Mouse (Mus musculus) R1 (cell line): ENCODE data around the gene Agap1.

ENCODE experiments used
- DNase-seq: peaks from one replicate; pipeline ENCODE4 v3.0.0-alpha.2; 2018; ENCODE audit warnings: low read depth, low spot score

Agap1 gene

DNA sequence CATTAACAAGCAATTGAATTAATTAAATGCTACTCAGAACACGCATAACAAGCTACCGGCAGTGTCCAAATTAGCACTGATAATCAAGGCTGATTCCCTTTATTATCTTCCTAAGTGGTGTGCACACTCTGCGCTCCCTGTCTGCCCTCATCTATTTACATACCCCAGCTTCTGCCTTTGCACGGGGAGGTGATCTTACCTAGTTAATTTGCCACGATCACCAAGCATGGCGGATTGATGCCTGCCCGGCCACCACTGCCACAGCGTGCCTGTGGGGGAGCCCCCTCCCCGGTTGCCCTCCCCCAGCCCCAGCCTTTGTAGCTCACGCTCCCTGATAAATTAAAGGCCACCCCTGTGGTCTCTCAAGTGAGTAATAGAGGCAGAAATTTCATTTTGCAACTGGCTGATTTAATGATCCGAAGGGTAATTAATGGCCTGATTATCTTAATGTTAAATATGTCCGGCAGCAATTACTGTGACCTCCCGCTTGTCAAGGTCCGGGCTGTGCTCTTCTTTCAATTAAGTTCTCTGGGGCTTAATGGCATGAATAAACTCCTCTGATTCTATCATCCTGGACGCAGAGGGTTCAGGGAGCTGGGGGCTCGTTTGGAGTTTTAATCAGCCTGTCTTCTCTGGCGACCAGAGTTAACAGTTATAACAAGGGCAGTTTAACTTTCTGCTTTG, 393.9 kb downstream of the Agap1 start:
- no peak for DNase-seq

DNA sequence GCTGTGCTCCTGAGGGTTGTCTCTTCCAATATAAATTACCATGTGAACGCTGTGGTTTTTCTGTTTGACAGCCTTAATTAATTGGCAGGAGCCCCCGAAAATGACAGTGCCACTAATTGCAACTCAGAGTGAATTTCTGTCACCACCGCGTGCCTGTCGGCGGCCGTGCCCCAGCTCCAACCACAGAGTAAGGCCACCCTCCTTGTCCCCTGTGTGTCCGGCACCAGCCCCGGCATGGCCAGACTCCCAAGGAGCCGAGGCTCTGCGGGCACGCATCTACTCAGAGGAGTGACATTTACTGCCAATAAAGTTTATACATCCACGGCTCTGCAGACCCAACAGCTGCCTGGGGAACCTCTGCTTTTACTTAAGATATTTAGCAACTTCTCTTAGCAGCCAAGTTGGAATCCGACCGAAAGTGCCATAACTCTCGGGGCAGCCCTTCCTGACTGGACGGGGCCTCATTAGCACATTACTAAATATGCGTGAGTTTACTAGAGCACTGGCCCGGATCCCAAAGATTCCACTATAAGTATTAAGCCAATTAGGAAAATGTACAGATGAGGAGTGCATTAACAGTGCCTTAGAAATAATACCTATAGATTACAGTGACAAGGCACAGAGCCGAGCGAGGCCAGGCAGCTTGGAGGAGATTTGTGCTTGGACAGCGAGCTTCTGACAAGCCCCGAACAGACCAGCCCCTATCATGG, 394.7 kb downstream of the Agap1 start:
- DNase-seq: no peak

DNA sequence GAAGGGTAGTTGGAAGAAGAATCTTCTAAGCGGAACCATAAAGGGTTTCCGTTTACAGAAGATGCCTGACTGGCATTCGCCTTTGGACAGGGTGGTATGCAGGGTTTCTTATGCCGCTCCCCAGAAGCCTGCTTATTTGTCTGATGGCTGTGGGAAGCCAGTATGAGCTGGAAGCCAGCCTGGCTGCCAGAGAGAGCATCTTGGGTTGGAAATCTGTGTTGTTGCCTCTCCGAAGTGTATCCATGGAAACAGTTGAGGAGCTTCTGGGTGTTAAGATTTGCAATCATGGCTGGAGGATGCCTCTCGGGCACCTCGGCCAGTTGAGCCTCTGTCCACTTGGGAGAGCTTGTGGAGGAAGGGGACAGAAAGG, 395.2 kb downstream of the Agap1 start:
- DNase-seq: no peak

DNA sequence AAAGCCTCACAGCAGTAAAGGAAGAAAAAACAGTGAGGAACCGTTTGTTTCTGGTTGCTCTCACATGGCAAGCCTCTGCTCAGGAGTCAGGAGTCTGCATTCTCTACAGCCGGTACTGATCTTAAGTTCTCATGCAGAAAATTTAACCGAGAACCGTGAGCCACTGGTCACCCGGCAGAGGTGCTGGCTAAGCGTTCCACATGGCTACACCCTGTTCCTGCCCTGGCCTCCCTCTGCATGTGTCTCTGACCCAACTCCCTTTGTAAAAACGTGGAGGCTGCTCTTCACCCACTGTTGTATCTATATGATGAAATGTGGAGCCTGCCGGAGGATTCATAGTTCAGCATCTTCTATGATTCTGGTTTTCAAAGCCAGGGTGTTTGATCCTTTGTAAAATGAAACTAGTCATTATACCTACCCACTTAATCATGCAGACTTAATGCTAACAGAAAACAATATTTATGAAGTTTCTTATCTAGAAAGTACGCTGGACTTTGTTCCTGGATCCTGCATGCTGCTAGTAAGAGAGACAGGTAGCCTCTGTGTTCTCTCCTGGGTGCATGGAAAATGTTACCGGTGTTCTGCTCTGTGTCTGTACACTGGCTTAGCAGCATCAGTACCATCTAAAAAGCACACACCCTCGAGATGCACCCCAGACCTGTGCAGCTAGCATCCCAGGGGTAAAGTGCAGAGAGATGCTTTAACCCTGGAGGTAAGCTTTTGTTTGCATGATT, 396.2 kb downstream of the Agap1 start:
- DNase-seq: no peak

DNA sequence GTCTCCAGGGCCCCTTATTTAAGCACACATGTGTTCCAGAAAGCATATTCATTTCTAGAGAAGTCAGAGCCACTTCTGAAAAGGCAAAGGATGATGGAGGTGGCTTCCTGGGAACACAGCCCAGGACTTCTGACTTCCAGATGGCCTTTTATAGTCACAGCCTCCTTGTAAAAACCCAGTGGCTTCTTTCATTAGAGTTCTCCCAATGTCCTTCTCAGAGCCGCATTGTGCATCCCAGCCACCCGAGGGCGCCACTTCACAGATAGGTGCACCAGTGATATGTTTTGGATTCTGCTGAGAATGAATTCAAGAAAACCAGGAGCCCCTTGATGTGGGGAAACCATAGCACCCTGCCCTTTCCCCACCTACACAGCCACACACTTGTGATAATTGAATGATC, 404.6 kb downstream of the Agap1 start:
- peak; percentile 71 for DNase-seq

DNA sequence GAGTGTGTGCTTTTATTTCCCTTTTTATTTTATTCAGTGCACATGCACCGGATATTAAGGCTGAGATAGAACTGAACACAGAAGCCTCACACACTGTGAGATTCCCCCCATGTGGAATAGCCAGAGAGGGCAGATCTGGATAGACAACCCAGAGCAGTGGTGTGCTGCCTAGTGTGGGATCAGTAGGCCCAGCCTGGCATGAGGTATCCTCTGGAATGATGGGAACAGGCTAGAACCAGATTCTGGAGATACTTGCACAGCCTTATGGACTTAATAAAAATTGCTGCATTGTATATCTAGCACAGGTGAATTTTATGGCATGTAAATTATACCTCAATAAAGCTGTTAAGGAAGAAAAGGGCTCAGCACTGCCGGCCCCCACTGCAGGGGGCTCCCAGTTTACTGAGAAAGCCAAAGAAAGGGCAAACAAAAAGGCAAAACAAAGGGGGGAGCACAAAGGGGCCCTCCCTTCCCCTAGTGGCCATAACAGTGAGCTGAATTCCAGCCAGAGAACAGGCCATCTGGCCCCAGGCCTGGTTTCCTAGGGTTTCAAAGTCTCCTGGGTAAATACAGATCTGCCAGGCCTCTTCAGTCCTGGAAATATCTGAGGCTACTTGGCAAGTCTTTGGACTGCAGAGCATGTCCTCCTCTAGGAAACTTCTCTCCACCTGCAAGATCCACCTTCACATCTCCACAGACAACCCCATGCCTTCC, 405.6 kb downstream of the Agap1 start:
- DNase-seq: peak; percentile 71

DNA sequence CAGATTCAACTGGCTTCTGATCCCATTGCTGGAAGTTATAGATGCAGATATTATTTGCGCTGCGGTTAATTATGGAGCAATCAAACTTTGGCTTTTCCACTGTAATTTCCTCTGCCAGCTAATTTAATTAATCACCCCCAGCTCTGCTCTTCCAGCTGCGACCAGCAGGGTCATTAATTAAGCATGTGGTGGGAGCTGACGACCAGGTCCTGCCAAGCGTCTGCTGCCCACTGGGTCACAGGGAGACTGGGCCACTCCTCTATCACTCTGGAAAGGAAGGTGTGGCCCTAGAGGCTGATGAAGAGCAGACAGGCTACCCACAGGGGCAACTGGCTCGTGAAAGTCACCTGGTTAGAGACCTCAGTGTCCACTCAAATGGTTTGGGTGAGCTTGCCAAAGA, 411.2 kb downstream of the Agap1 start:
- no peak for DNase-seq

DNA sequence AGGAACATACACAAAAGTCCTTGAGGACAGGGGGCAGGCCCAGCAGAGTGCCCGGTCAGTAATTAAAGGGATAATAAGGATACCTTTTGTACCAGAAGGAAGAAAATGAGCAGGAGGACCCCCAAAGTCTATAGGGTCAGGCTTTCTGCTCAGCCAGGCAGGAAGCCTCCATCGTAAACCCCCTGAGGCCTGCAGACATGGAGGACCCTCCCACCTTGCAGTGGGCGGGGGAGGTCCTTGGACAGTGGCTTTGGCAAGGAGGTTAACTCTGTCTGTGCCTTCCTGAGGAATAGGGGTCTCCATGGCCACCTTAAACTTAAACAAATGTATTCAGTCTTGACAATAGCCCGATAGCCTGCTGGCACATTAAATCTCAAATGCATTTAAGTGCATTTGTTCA, 413.2 kb downstream of the Agap1 start:
- no peak for DNase-seq

DNA sequence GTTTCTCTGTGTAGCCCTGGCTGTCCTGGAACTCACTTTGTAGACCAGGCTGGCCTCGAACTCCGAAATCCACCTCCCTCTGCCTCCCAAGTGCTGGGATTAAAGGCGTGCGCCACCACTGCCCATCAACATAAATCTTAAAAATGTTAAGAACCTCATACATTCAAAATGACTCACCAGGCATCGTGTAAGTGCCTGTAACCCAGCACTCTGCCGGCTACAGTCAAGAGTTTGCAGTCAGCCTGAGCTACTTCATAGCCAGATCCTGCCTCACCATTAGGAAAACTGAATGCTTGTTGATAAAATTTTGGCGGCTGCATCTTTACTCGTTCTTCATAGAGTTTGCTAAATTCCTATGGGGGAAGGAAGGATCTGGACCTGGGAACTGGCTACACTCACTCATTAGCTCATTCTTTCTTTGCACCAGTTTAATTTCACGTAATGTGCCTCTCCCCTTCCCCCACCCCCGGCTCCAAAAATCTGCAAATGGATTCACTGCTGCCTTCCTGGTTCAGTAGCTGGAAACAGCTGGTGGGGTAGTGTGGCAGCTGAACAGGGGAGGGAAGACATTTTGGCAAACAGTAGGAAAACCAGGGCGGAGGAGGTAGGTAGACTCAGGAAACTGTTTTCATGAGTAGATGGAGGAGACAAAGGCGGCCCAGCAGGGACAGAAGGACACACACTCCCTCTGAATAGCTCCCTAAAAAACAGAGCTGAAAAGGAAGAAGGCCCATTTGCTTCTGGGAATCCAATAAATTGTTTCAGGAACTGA, 415.7 kb downstream of the Agap1 start:
- peak; percentile 99 for DNase-seq

DNA sequence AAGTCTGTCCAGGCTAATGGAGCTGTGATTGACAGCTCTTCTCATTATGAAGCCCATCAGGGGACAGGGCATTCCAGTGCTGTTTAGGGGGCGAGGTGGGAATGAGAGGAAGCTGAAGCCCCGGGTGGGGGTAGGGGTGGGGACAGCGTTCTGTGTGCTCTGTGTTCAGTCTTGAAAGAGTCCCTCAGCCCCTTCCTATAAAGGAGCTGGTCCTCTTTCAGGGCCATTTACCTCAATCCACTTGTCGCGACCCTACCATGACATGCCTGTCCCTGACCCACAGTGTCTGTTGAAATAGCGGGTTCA, 416.3 kb downstream of the Agap1 start:
- no peak for DNase-seq

DNA sequence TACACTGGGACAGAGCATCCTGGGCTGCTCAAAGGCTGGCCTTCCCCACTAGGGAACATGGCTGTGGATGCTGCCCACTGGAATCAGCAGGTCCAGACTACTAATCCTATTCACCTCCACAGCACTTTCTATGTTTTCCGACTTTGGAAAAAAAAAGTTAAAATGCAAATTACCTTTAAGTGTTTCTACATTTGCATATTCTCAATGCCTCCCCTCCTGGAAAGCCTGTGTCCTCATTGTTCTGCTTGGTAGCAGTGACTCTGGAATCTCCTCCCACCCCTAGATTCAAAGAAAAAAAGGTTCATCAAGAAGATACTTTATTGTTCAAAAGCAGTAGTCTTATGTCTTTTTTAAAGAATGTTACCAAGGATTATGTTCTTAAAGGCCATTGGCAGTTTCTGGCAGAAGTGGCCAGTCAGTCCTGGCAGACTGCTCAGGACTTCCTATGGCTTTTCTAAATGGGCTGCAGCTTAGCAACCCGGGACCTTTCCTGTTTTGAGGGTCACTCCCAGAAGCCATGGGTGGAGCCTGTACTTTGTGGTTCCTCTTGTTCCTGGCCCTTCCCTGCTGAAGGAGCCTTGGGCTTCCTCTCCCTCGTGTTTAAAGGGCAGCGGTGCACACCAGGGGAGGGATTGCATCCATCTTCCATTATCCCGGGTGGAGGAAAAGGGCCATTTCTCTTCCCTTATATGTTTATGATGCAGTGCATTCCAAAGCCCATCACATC, 421.9 kb downstream of the Agap1 start:
- peak; percentile 93 for DNase-seq

DNA sequence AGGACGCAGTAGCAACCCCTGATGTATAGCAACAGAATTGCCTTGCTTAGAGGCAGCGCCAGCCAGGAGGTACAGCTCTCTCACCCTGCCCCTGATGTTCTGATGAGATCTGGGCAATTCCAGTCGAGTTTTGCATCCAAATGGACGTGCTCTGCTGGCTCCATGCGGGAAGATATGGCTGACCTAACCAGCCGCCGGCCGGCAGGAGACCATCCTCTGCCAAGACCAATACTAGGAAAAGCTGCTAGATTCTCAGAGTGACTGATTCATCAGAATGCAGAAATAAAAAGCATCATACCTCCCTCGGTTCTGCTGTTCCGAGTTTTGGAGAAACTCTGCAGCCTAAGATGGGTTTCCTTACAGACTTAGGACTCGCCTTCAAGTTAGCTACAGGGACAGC, 423.9 kb downstream of the Agap1 start:
- DNase-seq: peak; percentile 45

DNA sequence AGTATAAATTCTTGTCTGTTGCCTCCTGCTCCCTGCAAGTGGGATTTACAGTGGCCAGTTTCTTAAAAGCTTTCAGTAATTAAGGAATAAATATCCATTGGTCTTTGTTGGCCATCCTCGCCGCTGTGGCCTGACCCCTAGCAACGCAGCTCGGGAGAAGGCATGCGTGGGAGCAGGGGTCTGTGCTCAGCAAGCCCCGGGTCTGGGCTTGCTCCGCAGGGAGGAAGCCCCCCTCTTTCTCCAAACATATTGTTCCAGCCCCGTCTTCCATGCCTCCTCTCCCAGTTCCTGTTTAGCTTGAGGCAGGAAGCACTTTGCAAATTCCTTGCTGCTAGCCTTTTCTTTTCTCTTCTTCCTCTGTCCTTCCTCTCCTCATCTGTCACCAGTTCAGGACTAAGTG, 425.6 kb downstream of the Agap1 start:
- DNase-seq: no peak

DNA sequence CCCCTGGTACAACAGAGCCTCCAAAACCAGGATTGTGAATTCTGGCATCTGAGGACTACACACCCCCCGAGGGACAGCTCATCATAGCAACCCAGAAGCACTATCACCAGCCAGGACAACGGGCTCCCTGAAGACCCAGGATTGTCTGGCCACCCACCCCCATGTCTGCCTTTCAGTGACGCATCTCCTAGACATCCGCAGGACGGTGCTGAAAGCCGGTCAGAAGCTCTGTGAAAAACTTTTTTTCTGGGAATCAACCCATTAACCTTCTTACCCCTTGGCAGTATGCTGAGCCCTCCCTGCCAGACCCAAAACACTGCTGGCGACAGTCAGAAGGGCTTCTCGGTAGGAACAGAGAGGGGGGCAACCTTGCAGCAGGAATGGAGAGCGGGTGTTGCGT, 426.2 kb downstream of the Agap1 start:
- no peak for DNase-seq

DNA sequence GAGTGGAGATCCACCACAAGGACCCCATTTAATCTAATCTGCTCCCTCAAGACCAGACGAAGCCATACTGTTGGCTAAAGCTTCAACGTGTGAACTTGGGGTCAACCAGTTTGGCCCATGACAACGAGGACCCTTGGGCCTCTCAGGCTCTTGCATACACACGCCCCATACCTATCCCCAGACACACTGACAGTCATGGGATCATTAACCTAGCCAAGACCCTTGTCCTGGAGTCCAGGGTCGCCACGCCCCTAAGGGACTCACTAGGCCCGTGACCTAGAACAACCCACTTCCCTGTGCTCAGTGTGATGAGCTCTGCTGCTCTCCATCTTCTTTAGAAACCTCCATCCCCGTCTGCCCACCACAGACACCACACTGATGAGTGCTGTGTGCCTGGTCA, 429.7 kb downstream of the Agap1 start:
- no peak for DNase-seq

DNA sequence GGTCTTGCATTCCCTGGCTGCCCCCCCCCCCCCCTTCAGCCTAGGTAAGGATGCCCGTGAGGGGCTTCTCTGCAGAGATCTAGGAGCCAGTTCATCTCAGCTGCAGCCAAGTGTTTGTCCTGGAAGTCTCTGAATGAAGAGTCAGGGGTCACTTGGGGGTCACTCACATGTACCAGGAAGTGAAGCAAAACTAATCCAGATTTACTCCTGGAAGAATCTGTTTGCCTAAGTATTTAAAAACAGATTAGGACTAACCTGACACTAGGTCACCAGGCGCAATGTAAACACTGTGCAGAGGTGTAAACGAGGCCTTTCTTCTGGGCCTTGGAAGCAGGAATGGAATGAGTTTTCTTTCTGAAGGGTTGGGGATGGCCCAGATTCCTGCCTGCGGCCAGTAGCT, 431.1 kb downstream of the Agap1 start:
- peak; percentile 64 for DNase-seq

DNA sequence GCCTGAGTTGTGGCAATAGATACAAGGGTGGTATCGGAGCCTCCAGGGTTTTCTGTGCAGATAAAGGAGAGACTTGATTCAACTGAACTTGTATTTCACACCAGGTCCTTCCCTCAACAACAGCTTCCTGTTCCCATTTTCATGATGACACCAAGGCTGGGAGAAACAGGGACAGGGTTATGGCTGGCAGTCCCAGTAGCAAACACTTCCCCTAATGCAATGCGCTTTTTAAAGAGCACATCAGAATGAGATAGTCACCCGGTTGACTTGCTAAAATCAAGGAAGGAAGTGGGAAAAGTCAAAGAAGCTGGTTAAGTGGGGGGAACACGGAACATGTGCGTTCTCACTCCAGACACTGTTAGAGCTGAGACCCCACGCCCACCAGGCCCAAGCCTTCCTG, 436.8 kb downstream of the Agap1 start:
- no peak for DNase-seq

DNA sequence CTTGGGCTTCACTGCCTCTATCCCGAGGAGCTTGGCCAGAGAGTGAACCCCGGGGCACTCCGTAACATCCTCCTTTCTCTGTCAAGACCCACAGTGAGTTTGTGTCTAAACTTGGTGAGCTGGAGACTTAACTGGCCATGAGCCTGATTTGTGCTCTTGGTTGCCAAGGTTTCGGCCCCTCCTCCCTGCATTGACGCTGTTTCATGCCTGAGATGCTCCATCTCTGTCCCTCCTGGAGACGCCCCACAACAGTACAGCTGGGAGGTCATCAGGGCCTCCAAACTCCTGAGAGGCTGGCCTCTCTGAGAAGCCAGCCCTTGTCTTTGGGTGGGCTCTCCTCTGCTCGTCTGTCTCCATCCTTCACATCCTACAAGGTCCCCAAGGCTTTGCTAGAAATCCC, 437.7 kb downstream of the Agap1 start:
- peak; percentile 67 for DNase-seq

DNA sequence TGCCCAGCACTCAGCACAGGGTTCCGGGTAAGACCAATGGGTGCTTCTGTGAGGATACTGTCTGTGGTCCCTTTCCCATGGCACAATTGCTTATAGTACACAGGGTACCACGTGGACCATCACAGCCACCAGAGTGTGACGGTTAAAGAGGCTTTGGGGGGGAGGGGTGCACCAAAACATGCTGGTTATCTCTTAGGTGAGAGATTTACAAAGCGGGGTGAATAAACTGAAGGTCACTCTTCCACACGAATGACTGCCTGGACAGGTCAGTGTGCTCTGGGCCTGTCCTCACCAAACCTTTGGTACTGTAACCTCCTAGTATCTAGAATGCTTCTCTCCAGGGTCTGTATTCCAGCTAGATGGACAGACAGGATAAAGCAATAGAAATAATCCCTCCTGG, 441.2 kb downstream of the Agap1 start:
- no peak for DNase-seq

DNA sequence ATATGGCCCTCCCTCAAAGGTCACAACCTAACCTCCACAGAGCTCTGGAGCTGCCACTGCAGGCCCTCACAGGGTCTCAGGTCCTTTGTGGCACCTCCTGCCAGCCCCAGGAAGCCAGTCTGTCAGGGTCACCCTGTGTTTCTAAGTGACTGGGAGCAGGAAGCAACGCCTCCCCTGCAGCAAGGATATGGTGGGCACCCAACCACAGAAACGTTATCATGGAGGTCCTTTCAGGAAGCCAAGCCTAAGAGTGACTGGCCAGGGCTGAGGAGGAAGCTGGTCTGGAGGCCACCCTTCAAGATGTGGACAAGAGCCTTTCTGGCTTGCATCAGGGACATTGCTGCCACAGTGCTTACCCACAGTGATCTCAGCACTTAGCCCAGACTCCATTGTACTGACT, 444.4 kb downstream of the Agap1 start:
- DNase-seq: no peak
